Mouse (Mus musculus): ENCODE measurements around the gene Ccdc97.

The Ccdc97 gene

DNA sequence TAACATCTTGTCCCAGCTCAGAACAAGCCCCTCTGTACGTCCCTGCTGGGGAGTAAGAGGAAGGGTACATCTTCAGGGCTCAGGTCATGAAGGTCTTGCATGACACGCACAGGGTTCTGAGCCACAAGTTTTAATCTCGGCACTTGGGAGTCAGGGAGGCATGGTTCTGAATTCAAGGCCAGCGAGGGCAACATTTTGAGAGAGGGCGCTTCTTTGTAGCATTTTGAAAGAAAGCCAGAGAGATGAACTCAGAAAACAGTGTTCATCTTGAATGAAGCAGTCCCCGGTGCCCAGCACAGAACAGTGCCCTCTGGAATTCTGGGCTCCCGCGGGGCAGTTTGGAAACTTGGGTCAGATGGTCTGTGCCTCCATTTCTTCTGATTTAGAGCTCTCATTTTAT, 52.5 kb downstream of the Ccdc97 start:
- WGBS, result 95% methylated on average over 8 of the region's 8 CpGs

Measured in cerebral cortex, adult 2 months (tissue).